Mouse (Mus musculus): ENCODE measurements around the gene 4932438H23Rik.

DNA sequence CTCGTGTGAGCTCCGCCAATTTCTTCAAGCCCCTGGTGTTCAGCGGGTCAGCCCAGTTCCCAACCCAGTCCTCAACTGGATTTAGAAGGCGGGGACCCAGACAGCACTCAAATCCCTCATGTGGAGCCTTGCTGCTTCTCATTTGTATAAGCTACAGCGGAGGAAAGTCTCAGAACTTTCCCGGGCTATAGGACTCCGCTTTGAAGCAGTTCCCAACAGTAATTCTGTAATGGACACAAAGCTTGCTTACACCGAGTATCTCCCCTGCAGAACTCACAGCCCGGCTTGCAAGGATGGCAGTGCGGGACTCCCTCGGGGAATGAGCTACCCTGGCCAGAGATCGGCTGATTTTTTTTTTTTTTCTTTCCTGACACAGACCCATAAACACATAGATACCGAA, 45.1 kb upstream of the 4932438H23Rik start:
- TF ChIP-seq CTCF (IDR thresholded peaks at IDR 0.05; ENCODE audit: extremely low read depth, insufficient read depth, insufficient read length, insufficient replicate concordance) (no peak), POLR2A (IDR thresholded peaks at IDR 0.05; ENCODE audit: low read depth, low read length) (no peak)
